Mouse (Mus musculus) heart, embryonic 14.5 days (tissue): ENCODE measurements around the gene Ttc4. TPM values are rescaled to one million over a fixed set of nuclear protein-coding genes. Genes with fewer than 3 reads are reported as not detected.

Experiments used
- ATAC-seq: fragments of 200-750 bp; cut with Nextera tagmentation; 2 replicates; pipeline ENCODE4 v1.8.0; 2017; ENCODE audit warnings: low read depth, moderate TSS enrichment; ENCODE audit not compliant: insufficient number of reproducible peaks, insufficient read depth, low FRiP score
- H3K27ac ChIP-seq, 2 experiments: fragments of 200-500 bp in 1 of 2; fragments of 300-500 bp in 1 of 2; sonication (generic) in 1 of 2; replicated peaks in 1 of 2; 2 replicates each; pipeline ENCODE4 v1.5.1; 2012 to 2014; ENCODE audit warnings: low read depth in 2 of 2, low read length in 2 of 2, control low read depth in 1 of 2, mild to moderate bottlenecking in 1 of 2, mixed read lengths in 1 of 2; ENCODE audit not compliant: control insufficient read depth in 1 of 2, insufficient read depth in 1 of 2
- H3K27me3 ChIP-seq: fragments of 300-500 bp; sonication (generic); 2 replicates; pipeline ENCODE4 v1.6.1; 2014; ENCODE audit warnings: mild to moderate bottlenecking, low read length, control low read depth; ENCODE audit not compliant: control insufficient read depth, insufficient read depth
- H3K36me3 ChIP-seq: fragments of 300-500 bp; sonication (generic); 2 replicates; pipeline ENCODE4 v1.6.1; 2014; ENCODE audit warnings: mild to moderate bottlenecking, control low read depth, low read length, mixed read lengths; ENCODE audit not compliant: control insufficient read depth, insufficient read depth
- H3K4me1 ChIP-seq, 2 experiments: fragments of 200-500 bp in 1 of 2; fragments of 300-500 bp in 1 of 2; sonication (generic) in 1 of 2; 2 replicates each; pipeline ENCODE4 v1.6.1; 2012 to 2014; ENCODE audit warnings: low read length in 2 of 2, control low read depth in 1 of 2, mixed read lengths in 1 of 2; ENCODE audit not compliant: control insufficient read depth in 2 of 2, insufficient read depth in 2 of 2
- H3K4me2 ChIP-seq: fragments of 300-500 bp; sonication (generic); 2 replicates; pipeline ENCODE4 v1.6.1; 2014; ENCODE audit warnings: mild to moderate bottlenecking, low read length
- H3K4me3 ChIP-seq, 2 experiments: fragments of 200-500 bp in 1 of 2; fragments of 300-500 bp in 1 of 2; sonication (generic) in 1 of 2; 2 replicates each; pipeline ENCODE4 v1.5.1; 2012 to 2014; ENCODE audit warnings: low read length in 2 of 2, mild to moderate bottlenecking in 2 of 2, control low read depth in 1 of 2, low read depth in 1 of 2, moderate library complexity in 1 of 2; ENCODE audit not compliant: control insufficient read depth in 1 of 2, insufficient read depth in 1 of 2
- H3K9ac ChIP-seq: fragments of 300-500 bp; sonication (generic); 2 replicates; pipeline ENCODE4 v1.6.1; 2014; ENCODE audit warnings: mild to moderate bottlenecking, low read length
- H3K9me3 ChIP-seq: fragments of 300-500 bp; sonication (generic); 2 replicates; pipeline ENCODE4 v1.6.1; 2016; ENCODE audit warnings: low read length, control low read depth; ENCODE audit not compliant: control insufficient read depth
- WGBS: fragments of 180-500 bp; shearing (Covaris S2); extraction: QIAGEN DNeasy Blood & Tissue Kit; methylation state at CpG from one replicate; pipeline ENCODE4 v1.1.7; 2014; 5-methylcytosine and 5-hydroxymethylcytosine counted together
- polyA plus RNA-seq: library from polyadenylated mRNA; unstranded; fragments of >200 nt; fragmentation: Nextera tagmentation; extraction: Ambion mirVana; gene quantifications from 2 replicates; pipeline ENCODE4 v1.2.1, GENCODE M21; 2014

Ttc4 gene
- polyA plus RNA-seq, 1 experiment from 2014 or later, result 52.0 TPM

GRCm38 (mm10) chr4:106633281-106634085, 45.3 kb downstream of the Ttc4 start:
- Histone ChIP-seq H3K4me1 (peaks cover 0 to 4% of the 10 kb centered on the region in 2 experiments; a peak in 1 of 4 replicates), H3K9ac (no peak overlapping the region), H3K4me2 (no peak overlapping the region), H3K9me3 (no peaks in the 10 kb centered on the region), H3K27me3 (peaks cover 15% of the 10 kb centered on the region; the same call in 1 of the 2 replicates), H3K27ac (peak overlapping the region; percentile 17 to 33; a peak in 1 of 4 replicates), H3K36me3 (no peaks in the 10 kb centered on the region), H3K4me3 (no peak overlapping the region)
- 22% methylated on average over 8 of the region's 8 CpGs for WGBS
- no peak for ATAC-seq

- H3K4me1 ChIP-seq, result peaks cover 0 to 4% of the 10 kb centered on the region in 2 experiments; a peak in 1 of 4 replicates
- ATAC-seq, result no peak
- no peak overlapping the region for H3K9ac ChIP-seq
- peaks cover 15% of the 10 kb centered on the region; the same call in 1 of the 2 replicates for H3K27me3 ChIP-seq
- H3K9me3 ChIP-seq, result no peaks in the 10 kb centered on the region
- no peak overlapping the region for H3K27ac ChIP-seq
- H3K4me3 ChIP-seq, result no peak overlapping the region
- WGBS, result 58% methylated on average over 1 of the region's 3 CpGs
- no peak overlapping the region for H3K4me2 ChIP-seq
- no peaks in the 10 kb centered on the region for H3K36me3 ChIP-seq
These were observed 46.4 kb downstream of the Ttc4 start for GRCm38 (mm10) chr4:106632313-106632712.

GRCm38 (mm10) chr4:106630333-106631220, 48.2 kb downstream of the Ttc4 start:
- peaks cover 17% of the 10 kb centered on the region for H3K27me3 ChIP-seq
- 32% methylated on average over 14 of the region's 14 CpGs for WGBS

GRCm38 (mm10) chr4:106629374-106629773, 49.4 kb downstream of the Ttc4 start:
- Histone ChIP-seq H3K9me3 (no peaks in the 10 kb centered on the region), H3K27me3 (peaks cover 24% of the 10 kb centered on the region), H3K36me3 (no peaks in the 10 kb centered on the region), H3K4me3 (no peak overlapping the region), H3K4me1 (peaks cover 0 to 4% of the 10 kb centered on the region in 2 experiments; a peak in 1 of 4 replicates), H3K9ac (no peak overlapping the region), H3K4me2 (no peak overlapping the region), H3K27ac (no peak overlapping the region)
- 65% methylated on average over 5 of the region's 5 CpGs for WGBS
- no peak for ATAC-seq

More at GRCm38 (mm10) chr4:106630333-106631220, 48.2 kb downstream of the Ttc4 start:
- Histone ChIP-seq H3K4me2 (no peak overlapping the region), H3K36me3 (no peaks in the 10 kb centered on the region), H3K9ac (no peak overlapping the region), H3K27ac (no peak overlapping the region), H3K4me1 (peaks cover 0 to 4% of the 10 kb centered on the region in 2 experiments; a peak in 1 of 4 replicates), H3K4me3 (no peak overlapping the region), H3K9me3 (no peaks in the 10 kb centered on the region)
- no peak for ATAC-seq

- 31% methylated on average over 9 of the region's 9 CpGs for WGBS
- ATAC-seq, result no peak
These were observed 49.9 kb downstream of the Ttc4 start for GRCm38 (mm10) chr4:106628650-106629360.

GRCm38 (mm10) chr4:106627809-106628208, 50.9 kb downstream of the Ttc4 start:
- no peaks in the 10 kb centered on the region for H3K36me3 ChIP-seq
- H3K27me3 ChIP-seq, result peaks cover 40% of the 10 kb centered on the region
- ATAC-seq, result no peak
- WGBS, result 72% methylated on average over 5 of the region's 5 CpGs
- H3K9ac ChIP-seq, result no peak overlapping the region
- no peaks in the 10 kb centered on the region; a peak in 1 of 4 replicates for H3K4me1 ChIP-seq
- no peak overlapping the region for H3K27ac ChIP-seq
- H3K4me2 ChIP-seq, result no peak overlapping the region
- no peak overlapping the region for H3K4me3 ChIP-seq
- H3K9me3 ChIP-seq, result no peaks in the 10 kb centered on the region

More at GRCm38 (mm10) chr4:106628650-106629360, 49.9 kb downstream of the Ttc4 start:
- no peak overlapping the region for H3K27ac ChIP-seq
- no peaks in the 10 kb centered on the region for H3K9me3 ChIP-seq
- no peak overlapping the region for H3K4me2 ChIP-seq
- H3K9ac ChIP-seq, result no peak overlapping the region
- H3K36me3 ChIP-seq, result no peaks in the 10 kb centered on the region
- H3K4me3 ChIP-seq, result no peak overlapping the region
- H3K27me3 ChIP-seq, result peaks cover 30% of the 10 kb centered on the region
- peaks cover 0 to 3% of the 10 kb centered on the region in 2 experiments; a peak in 1 of 4 replicates for H3K4me1 ChIP-seq

GRCm38 (mm10) chr4:106624271-106624670, 54.5 kb downstream of the Ttc4 start:
- no peaks in the 10 kb centered on the region for H3K9me3 ChIP-seq
- WGBS, result 68% methylated on average over 10 of the region's 10 CpGs
- H3K9ac ChIP-seq, result no peak overlapping the region
- no peak overlapping the region for H3K27ac ChIP-seq
- no peak for ATAC-seq
- peaks cover 53% of the 10 kb centered on the region for H3K27me3 ChIP-seq
- no peak overlapping the region for H3K4me3 ChIP-seq
- H3K36me3 ChIP-seq, result no peaks in the 10 kb centered on the region
- no peaks in the 10 kb centered on the region; a peak in 1 of 4 replicates for H3K4me1 ChIP-seq
- no peak overlapping the region for H3K4me2 ChIP-seq
